Mouse (Mus musculus) G1E (cell line): Measurements from ENCODE around the gene Fxr2.

Experiments
- CTCF ChIP-seq: IDR thresholded peaks from 2 replicates; pipeline ENCODE4 v1.5.1; 2012; ENCODE audit warnings: low read depth, low read length, inconsistent platforms, mixed read lengths
- GATA1 ChIP-seq: IDR thresholded peaks from 2 replicates; pipeline ENCODE4 v1.6.1; 2012; ENCODE audit warnings: borderline replicate concordance, low read length, inconsistent platforms, mixed read lengths

DNA sequence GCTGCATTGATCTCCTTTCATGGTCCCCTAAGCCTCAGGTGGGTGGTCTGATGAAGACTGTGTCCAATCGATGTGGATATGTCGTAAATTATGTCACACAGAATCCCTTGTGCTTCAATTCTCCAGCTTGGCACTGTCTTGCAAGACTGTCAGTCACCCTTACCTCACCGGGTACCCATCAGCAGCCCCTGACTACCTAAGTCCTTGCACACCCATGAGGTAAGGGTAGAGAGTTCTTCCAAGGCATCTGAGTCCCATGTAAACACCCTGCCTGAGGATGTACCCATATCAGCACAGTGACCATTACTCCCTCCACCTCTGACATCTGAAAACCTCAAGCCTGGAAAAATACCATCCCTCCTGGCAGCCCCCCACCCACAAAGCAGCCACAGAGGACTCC lies 28.4 kb upstream of the Fxr2 start:
- TF ChIP-seq GATA1 (no peak), CTCF (no peak)
